Mouse (Mus musculus): ENCODE data around the gene Wrap53. TPM values are rescaled to one million over a fixed set of nuclear protein-coding genes. Genes with fewer than 3 reads are reported as not detected.

The Wrap53 gene
- polyA plus RNA-seq, 1 experiment = 15.0 TPM

- no peak for TF ChIP-seq CTCF (IDR thresholded peaks at IDR 0.05; ENCODE audit: insufficient read depth, low read length)
- TF ChIP-seq POLR2A (IDR thresholded peaks at IDR 0.05; ENCODE audit: borderline replicate concordance, extremely low read depth, low read depth, low read length) = no peak
- DNase-seq = no peak
- H3K4me1 ChIP-seq (ENCODE audit: control insufficient read depth, insufficient read depth, low read length) = no peaks in the 10 kb centered on the region
- no peak overlapping the region for H3K4me3 ChIP-seq (replicated peaks; ENCODE audit: extremely low read depth, low read depth, low read length)
- 90% methylated on average over 4 of the region's 4 CpGs for WGBS
These were observed 52.0 kb downstream of the Wrap53 start for GRCm38 (mm10) chr11:69528031-69528390.

GRCm38 (mm10) chr11:69527098-69528030 lies 52.7 kb downstream of the Wrap53 start:
- no peak for DNase-seq
- WGBS = 20% methylated on average over 30 of the region's 30 CpGs
- Histone ChIP-seq H3K4me3 (replicated peaks; ENCODE audit: extremely low read depth, low read depth, low read length) (no peak overlapping the region), H3K4me1 (ENCODE audit: control insufficient read depth, insufficient read depth, low read length) (no peaks in the 10 kb centered on the region)
- no peak for TF ChIP-seq CTCF (IDR thresholded peaks at IDR 0.05; ENCODE audit: insufficient read depth, low read length)
- no peak for TF ChIP-seq POLR2A (IDR thresholded peaks at IDR 0.05; ENCODE audit: borderline replicate concordance, extremely low read depth, low read depth, low read length)

GRCm38 (mm10) chr11:69526631-69527030 lies 53.4 kb downstream of the Wrap53 start:
- no peak for DNase-seq
- TF ChIP-seq CTCF (IDR thresholded peaks at IDR 0.05; ENCODE audit: insufficient read depth, low read length) (no peak), POLR2A (IDR thresholded peaks at IDR 0.05; ENCODE audit: borderline replicate concordance, extremely low read depth, low read depth, low read length) (no peak)
- 69% methylated on average over 4 of the region's 4 CpGs for WGBS
- Histone ChIP-seq H3K4me1 (ENCODE audit: control insufficient read depth, insufficient read depth, low read length) (no peaks in the 10 kb centered on the region), H3K4me3 (replicated peaks; ENCODE audit: extremely low read depth, low read depth, low read length) (no peak overlapping the region)

GRCm38 (mm10) chr11:69525661-69526060 lies 54.4 kb downstream of the Wrap53 start:
- no peak for DNase-seq
- no peak overlapping the region for H3K4me3 ChIP-seq (replicated peaks; ENCODE audit: extremely low read depth, low read depth, low read length)
- WGBS = 87% methylated on average over 9 of the region's 9 CpGs
- H3K4me1 ChIP-seq (ENCODE audit: control insufficient read depth, insufficient read depth, low read length) = no peaks in the 10 kb centered on the region
- TF ChIP-seq POLR2A (IDR thresholded peaks at IDR 0.05; ENCODE audit: borderline replicate concordance, extremely low read depth, low read depth, low read length) = no peak
- no peak for TF ChIP-seq CTCF (IDR thresholded peaks at IDR 0.05; ENCODE audit: insufficient read depth, low read length)

- Histone ChIP-seq H3K4me3 (replicated peaks; ENCODE audit: extremely low read depth, low read depth, low read length) (no peak overlapping the region), H3K4me1 (ENCODE audit: control insufficient read depth, insufficient read depth, low read length) (no peaks in the 10 kb centered on the region)
- DNase-seq = no peak
- 76% methylated on average over 4 of the region's 4 CpGs for WGBS
- no peak for TF ChIP-seq CTCF (IDR thresholded peaks at IDR 0.05; ENCODE audit: insufficient read depth, low read length)
- TF ChIP-seq POLR2A (IDR thresholded peaks at IDR 0.05; ENCODE audit: borderline replicate concordance, extremely low read depth, low read depth, low read length) = no peak
These were observed 56.4 kb downstream of the Wrap53 start for GRCm38 (mm10) chr11:69523651-69524050.

GRCm38 (mm10) chr11:69521526-69522149 lies 58.4 kb downstream of the Wrap53 start:
- DNase-seq = no peak
- Histone ChIP-seq H3K4me1 (ENCODE audit: control insufficient read depth, insufficient read depth, low read length) (no peaks in the 10 kb centered on the region), H3K4me3 (replicated peaks; ENCODE audit: extremely low read depth, low read depth, low read length) (no peak overlapping the region)
- no peak for TF ChIP-seq CTCF (IDR thresholded peaks at IDR 0.05; ENCODE audit: insufficient read depth, low read length)
- no peak for TF ChIP-seq POLR2A (IDR thresholded peaks at IDR 0.05; ENCODE audit: borderline replicate concordance, extremely low read depth, low read depth, low read length)
- WGBS = 78% methylated on average over 9 of the region's 9 CpGs

- TF ChIP-seq CTCF (IDR thresholded peaks at IDR 0.05; ENCODE audit: insufficient read depth, low read length) (no peak), POLR2A (IDR thresholded peaks at IDR 0.05; ENCODE audit: borderline replicate concordance, extremely low read depth, low read depth, low read length) (no peak)
- DNase-seq = no peak
- H3K4me1 ChIP-seq (ENCODE audit: control insufficient read depth, insufficient read depth, low read length) = no peaks in the 10 kb centered on the region
- 68% methylated on average over 4 of the region's 4 CpGs for WGBS
- no peak overlapping the region for H3K4me3 ChIP-seq (replicated peaks; ENCODE audit: extremely low read depth, low read depth, low read length)
These were observed 60.1 kb downstream of the Wrap53 start for GRCm38 (mm10) chr11:69519976-69520375.

- no peak for TF ChIP-seq POLR2A (IDR thresholded peaks at IDR 0.05; ENCODE audit: borderline replicate concordance, extremely low read depth, low read depth, low read length)
- no peak for TF ChIP-seq CTCF (IDR thresholded peaks at IDR 0.05; ENCODE audit: insufficient read depth, low read length)
- WGBS = 42% methylated on average over 3 of the region's 3 CpGs
- Histone ChIP-seq H3K4me3 (replicated peaks; ENCODE audit: extremely low read depth, low read depth, low read length) (no peak overlapping the region), H3K4me1 (ENCODE audit: control insufficient read depth, insufficient read depth, low read length) (no peaks in the 10 kb centered on the region)
- no peak for DNase-seq
These were observed 63.4 kb downstream of the Wrap53 start for GRCm38 (mm10) chr11:69516661-69517060.

- Histone ChIP-seq H3K4me3 (replicated peaks; ENCODE audit: extremely low read depth, low read depth, low read length) (no peak overlapping the region), H3K4me1 (ENCODE audit: control insufficient read depth, insufficient read depth, low read length) (no peaks in the 10 kb centered on the region)
- WGBS = 42% methylated on average over 15 of the region's 15 CpGs
- TF ChIP-seq CTCF (IDR thresholded peaks at IDR 0.05; ENCODE audit: insufficient read depth, low read length) = no peak
- TF ChIP-seq POLR2A (IDR thresholded peaks at IDR 0.05; ENCODE audit: borderline replicate concordance, extremely low read depth, low read depth, low read length) = no peak
- DNase-seq = no peak
These were observed 63.9 kb downstream of the Wrap53 start for GRCm38 (mm10) chr11:69516151-69516640.

Data from lung, adult 2 months (tissue).